Mouse (Mus musculus): ENCODE measurements around the gene Caprin1. TPM values are rescaled to one million over a fixed set of nuclear protein-coding genes. Genes with fewer than 3 reads are reported as not detected.
A peak's percentile ranks its signal among the peaks of the same experiment; 100 is the strongest.

Gene Caprin1
- polyA plus RNA-seq, 1 experiment from 2014 or later = 450 TPM

GRCm38 (mm10) chr2:103824916-103825315, 27.5 kb upstream of the Caprin1 start:
- no peaks in the 10 kb centered on the region for H3K4me1 ChIP-seq
- no peak overlapping the region for H3K4me3 ChIP-seq
- no peaks in the 10 kb centered on the region for H3K36me3 ChIP-seq
- H3K9ac ChIP-seq (replicated peaks) = no peak overlapping the region
- H3K27ac ChIP-seq (replicated peaks) = no peak overlapping the region
- H3K9me3 ChIP-seq = no peaks in the 10 kb centered on the region
- H3K4me2 ChIP-seq (replicated peaks) = no peak overlapping the region
- WGBS = 90% methylated on average over 4 of the region's 4 CpGs
- no peak for ATAC-seq (replicated peaks)
- no peaks in the 10 kb centered on the region for H3K27me3 ChIP-seq

DNA sequence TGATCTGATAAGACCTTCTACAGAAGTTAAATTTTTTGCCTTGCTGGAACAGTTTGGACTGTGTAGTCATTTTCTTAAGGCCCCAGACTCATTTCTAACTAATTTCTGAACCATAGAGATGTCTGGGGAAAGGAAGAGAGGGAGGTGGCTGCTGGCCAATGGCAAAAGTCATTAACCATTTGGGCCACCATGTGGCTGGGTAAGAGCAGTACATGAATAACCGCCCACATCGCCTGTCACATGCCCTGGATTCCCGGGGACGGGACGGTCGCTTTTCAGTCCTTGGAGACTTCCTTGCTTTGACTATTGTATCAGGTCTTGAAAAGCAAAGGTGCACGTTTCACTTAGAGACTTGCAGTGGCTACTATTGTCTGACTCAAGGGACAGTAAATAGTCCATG, 25.1 kb upstream of the Caprin1 start:
- H3K4me1 ChIP-seq = no peaks in the 10 kb centered on the region
- no peak overlapping the region for H3K4me3 ChIP-seq
- H3K27ac ChIP-seq (replicated peaks) = no peak overlapping the region
- H3K9ac ChIP-seq (replicated peaks) = no peak overlapping the region
- no peaks in the 10 kb centered on the region for H3K9me3 ChIP-seq
- ATAC-seq (replicated peaks) = no peak
- no peak overlapping the region for H3K4me2 ChIP-seq (replicated peaks)
- H3K27me3 ChIP-seq = no peaks in the 10 kb centered on the region
- 70% methylated on average over 7 of the region's 7 CpGs for WGBS
- H3K36me3 ChIP-seq = no peaks in the 10 kb centered on the region

DNA sequence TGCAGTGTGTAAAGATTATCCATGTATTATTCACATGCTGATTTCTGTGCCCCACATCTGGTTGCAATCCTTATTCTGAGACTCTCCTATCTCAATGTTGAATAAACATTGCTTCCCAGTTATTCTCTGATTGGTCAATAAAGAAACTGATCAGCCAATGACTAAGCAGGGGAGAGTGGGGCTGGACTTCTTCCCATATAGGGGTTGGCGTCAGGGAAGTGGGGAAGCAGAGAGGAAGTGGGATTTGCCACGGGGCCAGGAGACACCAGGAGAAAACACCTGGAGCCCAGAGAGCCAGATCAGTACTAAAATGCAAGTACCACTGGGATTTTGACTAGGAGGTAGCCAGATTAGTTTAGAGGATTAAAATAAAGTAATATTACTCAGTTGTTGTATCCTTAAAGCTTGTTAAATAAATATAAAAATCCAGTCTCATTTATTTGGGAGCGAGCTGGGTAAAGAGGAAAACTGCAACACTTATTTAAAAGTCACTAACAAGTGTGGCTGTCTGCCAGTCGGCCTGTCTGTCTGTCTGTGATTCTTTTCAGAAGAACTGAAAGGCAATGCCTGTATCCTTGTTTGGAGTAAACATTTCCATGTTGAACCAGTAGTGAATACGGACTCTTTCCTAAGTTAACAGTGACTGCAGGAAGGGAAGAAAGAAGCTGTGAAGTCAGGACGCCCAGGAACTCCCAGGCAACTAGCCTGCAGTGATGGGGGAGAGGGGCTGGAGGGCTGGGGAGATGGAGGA, 19.9 kb upstream of the Caprin1 start:
- WGBS = 39% methylated on average over 6 of the region's 6 CpGs
- Histone ChIP-seq H3K4me2 (replicated peaks) (no peak overlapping the region), H3K4me3 (no peak overlapping the region)

DNA sequence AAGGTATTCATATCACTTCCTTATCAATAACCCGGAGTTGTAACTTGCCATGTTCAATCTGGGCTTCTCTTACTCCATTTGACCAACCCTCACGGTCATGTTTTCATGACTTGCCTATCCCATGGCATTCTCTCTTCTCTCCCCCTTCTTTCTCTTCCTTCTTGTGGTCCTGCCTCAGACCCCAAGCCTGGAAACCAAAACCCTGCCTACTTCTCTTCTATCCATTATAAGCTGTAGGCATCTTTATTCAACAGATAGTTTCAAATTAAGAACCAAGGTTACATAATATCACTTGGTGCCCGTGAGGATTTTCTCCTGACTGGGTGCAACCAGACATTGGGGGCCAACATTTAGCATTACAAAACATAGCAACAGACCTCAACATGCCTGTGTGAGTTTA, 18.5 kb upstream of the Caprin1 start:
- Histone ChIP-seq H3K4me2 (replicated peaks) (no peak overlapping the region), H3K27me3 (no peaks in the 10 kb centered on the region), H3K4me3 (no peak overlapping the region), H3K27ac (replicated peaks) (no peak overlapping the region), H3K36me3 (no peaks in the 10 kb centered on the region), H3K9ac (replicated peaks) (no peak overlapping the region), H3K4me1 (no peaks in the 10 kb centered on the region), H3K9me3 (no peaks in the 10 kb centered on the region)
- no peak for ATAC-seq (replicated peaks)
- WGBS = 84% methylated on average over 3 of the region's 3 CpGs

More for the DNA sequence above, 19.9 kb upstream of the Caprin1 start:
- no peak for ATAC-seq (replicated peaks)
- H3K36me3 ChIP-seq = no peaks in the 10 kb centered on the region
- no peaks in the 10 kb centered on the region for H3K4me1 ChIP-seq
- H3K9me3 ChIP-seq = no peaks in the 10 kb centered on the region
- no peak overlapping the region for H3K27ac ChIP-seq (replicated peaks)
- no peak overlapping the region for H3K9ac ChIP-seq (replicated peaks)
- no peaks in the 10 kb centered on the region for H3K27me3 ChIP-seq

GRCm38 (mm10) chr2:103811465-103812191, 14.2 kb upstream of the Caprin1 start:
- H3K4me3 ChIP-seq = no peak overlapping the region
- no peaks in the 10 kb centered on the region for H3K9me3 ChIP-seq
- H3K4me2 ChIP-seq (replicated peaks) = no peak overlapping the region
- H3K4me1 ChIP-seq = no peaks in the 10 kb centered on the region
- 72% methylated on average over 5 of the region's 5 CpGs for WGBS
- no peak overlapping the region for H3K9ac ChIP-seq (replicated peaks)
- no peak overlapping the region for H3K27ac ChIP-seq (replicated peaks)
- no peaks in the 10 kb centered on the region for H3K27me3 ChIP-seq
- no peaks in the 10 kb centered on the region for H3K36me3 ChIP-seq
- no peak for ATAC-seq (replicated peaks)

GRCm38 (mm10) chr2:103810412-103810811, 13.0 kb upstream of the Caprin1 start:
- Histone ChIP-seq H3K4me1 (no peaks in the 10 kb centered on the region), H3K4me3 (no peak overlapping the region), H3K27me3 (no peaks in the 10 kb centered on the region), H3K36me3 (no peaks in the 10 kb centered on the region), H3K9me3 (no peaks in the 10 kb centered on the region), H3K27ac (replicated peaks) (no peak overlapping the region), H3K4me2 (replicated peaks) (no peak overlapping the region), H3K9ac (replicated peaks) (no peak overlapping the region)
- 88% methylated on average over 6 of the region's 6 CpGs for WGBS
- ATAC-seq (replicated peaks) = no peak

DNA sequence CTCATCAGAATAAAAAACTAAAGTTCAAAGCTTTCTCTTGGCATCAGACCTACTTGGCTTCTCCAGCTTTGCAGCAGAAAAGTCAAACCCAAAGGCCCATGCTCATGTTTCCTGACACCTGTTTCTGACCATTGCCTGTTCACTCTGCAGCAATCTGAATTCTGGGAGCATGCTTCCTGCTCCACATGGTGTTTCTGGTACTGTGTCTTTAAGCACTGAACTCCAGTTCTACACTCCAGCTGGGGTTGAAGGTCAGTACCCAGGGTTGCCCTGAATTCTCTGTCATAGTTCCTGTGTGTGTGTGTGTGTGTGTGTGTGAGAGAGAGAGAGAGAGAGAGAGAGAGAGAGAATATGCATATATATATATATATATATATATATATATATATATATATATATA, 11.0 kb upstream of the Caprin1 start:
- no peak overlapping the region for H3K4me2 ChIP-seq (replicated peaks)
- no peak overlapping the region for H3K9ac ChIP-seq (replicated peaks)
- no peaks in the 10 kb centered on the region for H3K36me3 ChIP-seq
- no peaks in the 10 kb centered on the region for H3K9me3 ChIP-seq
- no peak overlapping the region for H3K27ac ChIP-seq (replicated peaks)
- ATAC-seq (replicated peaks) = no peak
- no peaks in the 10 kb centered on the region for H3K4me1 ChIP-seq
- no peak overlapping the region for H3K4me3 ChIP-seq
- H3K27me3 ChIP-seq = no peaks in the 10 kb centered on the region

- Histone ChIP-seq H3K4me3 (no peak overlapping the region), H3K36me3 (no peaks in the 10 kb centered on the region), H3K4me2 (replicated peaks) (no peak overlapping the region), H3K27ac (replicated peaks) (no peak overlapping the region), H3K4me1 (no peaks in the 10 kb centered on the region), H3K27me3 (no peaks in the 10 kb centered on the region), H3K9ac (replicated peaks) (no peak overlapping the region), H3K9me3 (no peaks in the 10 kb centered on the region)
- no peak for ATAC-seq (replicated peaks)
- 89% methylated on average over 5 of the region's 5 CpGs for WGBS
These were observed 6.5 kb upstream of the Caprin1 start for GRCm38 (mm10) chr2:103803770-103804530.

GRCm38 (mm10) chr2:103802422-103802821, 5.0 kb upstream of the Caprin1 start:
- 98% methylated on average over 1 of the region's 1 CpGs for WGBS
- H3K4me2 ChIP-seq (replicated peaks) = no peak overlapping the region
- no peak overlapping the region for H3K4me3 ChIP-seq
- no peaks in the 10 kb centered on the region for H3K27me3 ChIP-seq
- no peak for ATAC-seq (replicated peaks)
- H3K27ac ChIP-seq (replicated peaks) = no peak overlapping the region
- H3K9me3 ChIP-seq = no peaks in the 10 kb centered on the region
- H3K4me1 ChIP-seq = peaks cover 6% of the 10 kb centered on the region
- H3K36me3 ChIP-seq = no peaks in the 10 kb centered on the region
- no peak overlapping the region for H3K9ac ChIP-seq (replicated peaks)

DNA sequence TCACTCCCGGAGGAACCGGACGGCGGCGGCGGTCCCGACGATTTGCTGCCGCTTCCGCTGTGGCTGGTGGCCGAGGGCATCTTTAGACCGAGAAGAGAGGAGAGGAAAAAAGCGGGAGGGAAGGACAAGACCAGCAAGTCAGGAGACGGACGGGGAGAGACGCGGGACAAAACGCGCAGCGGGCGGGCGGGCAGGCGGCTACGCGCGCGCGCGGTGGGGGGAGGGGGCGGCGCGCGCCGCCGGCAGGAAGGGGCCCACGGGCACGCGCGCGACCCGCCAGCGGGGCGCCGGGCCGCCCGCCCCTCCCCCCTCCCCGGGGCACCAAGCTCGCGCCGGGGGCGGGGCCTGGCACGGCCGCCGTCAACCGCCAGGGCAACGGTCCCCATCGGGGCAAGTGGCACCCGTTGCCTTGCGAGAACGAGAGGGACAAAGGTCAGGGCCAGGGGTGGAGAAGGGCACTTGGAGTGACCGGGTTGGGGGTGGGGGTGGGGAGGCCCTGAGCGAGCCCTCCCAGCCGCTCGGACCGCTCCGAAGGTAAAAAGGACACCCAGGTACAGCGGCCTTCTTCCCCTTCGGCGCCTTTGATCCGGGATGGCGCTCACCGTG, 485 bp downstream of the Caprin1 start:
- H3K27me3 ChIP-seq = no peaks in the 10 kb centered on the region
- ATAC-seq (replicated peaks) = peak; percentile 48
- H3K36me3 ChIP-seq = peaks cover 16% of the 10 kb centered on the region
- peak overlapping the region; percentile 69 for H3K4me2 ChIP-seq (replicated peaks)
- peak overlapping the region; percentile 100 for H3K27ac ChIP-seq (replicated peaks)
- WGBS = under 1% methylated on average over 62 of the region's 72 CpGs
- no peaks in the 10 kb centered on the region for H3K9me3 ChIP-seq
- H3K4me1 ChIP-seq = peaks cover 40% of the 10 kb centered on the region
- peak overlapping the region; percentile 97 for H3K4me3 ChIP-seq
- H3K9ac ChIP-seq (replicated peaks) = peak overlapping the region; percentile 85

DNA sequence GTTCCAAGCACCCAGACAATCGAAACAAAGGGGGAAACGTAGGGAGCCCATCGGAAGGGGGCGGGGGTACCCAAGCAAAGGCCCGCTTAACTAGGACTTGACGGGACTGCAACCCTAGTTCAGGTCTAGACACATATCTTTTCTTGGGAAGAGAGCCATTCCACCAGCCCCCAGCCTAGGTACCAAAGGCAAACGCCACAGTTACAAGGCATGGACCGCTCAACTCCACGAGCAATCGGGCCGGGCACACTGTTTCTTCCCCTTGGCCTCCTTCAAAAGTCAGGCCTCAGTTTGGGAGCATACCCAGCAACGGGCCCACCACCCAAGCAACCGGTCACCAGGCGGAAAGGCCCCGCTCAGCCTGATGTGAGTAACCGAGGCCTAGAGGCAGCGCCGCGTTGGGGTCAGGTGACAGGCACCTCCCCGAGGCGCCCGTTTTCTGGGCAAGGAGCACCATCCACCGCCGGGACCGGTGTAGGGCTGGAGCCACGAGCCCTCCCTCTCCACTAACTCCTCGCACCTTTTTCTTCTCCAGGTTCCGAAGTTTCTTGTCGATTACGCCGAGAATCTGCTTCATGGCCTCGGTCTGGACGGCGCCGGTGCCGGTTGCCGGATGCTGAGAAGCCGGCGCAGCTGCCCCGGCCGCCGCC, 1.1 kb downstream of the Caprin1 start:
- H3K27me3 ChIP-seq = no peaks in the 10 kb centered on the region
- H3K4me2 ChIP-seq (replicated peaks) = peak overlapping the region; percentile 56
- peak overlapping the region; percentile 85 for H3K9ac ChIP-seq (replicated peaks)
- peak overlapping the region; percentile 100 for H3K27ac ChIP-seq (replicated peaks)
- H3K4me3 ChIP-seq = peak overlapping the region; percentile 97
- peak; percentile 45 for ATAC-seq (replicated peaks)
- peaks cover 19% of the 10 kb centered on the region for H3K36me3 ChIP-seq
- H3K4me1 ChIP-seq = peaks cover 43% of the 10 kb centered on the region
- 0% methylated on average over 42 of the region's 42 CpGs for WGBS
- no peaks in the 10 kb centered on the region for H3K9me3 ChIP-seq
